Mouse (Mus musculus) mouse embryonic stem cell (cell line): ENCODE data around the gene Ndufs8.
"Not testable (repeated sequence)": the region's sequence is repeated elsewhere in the genome, so short reads cannot be mapped to it uniquely, and the experiment has no call there.

Source experiments
- in situ Hi-C, 2 experiments: fragments of 300-500 bp; cut with MboI; formaldehyde crosslinking; loops; 1 replicate in 1 of 2; 3 replicates in 1 of 2; pipeline ENCODE4 v1.14.3; 2019 to 2020; ENCODE audit warnings: low sequenced_read_pairs in 2 of 2, low pct_unique_long_range_greater_than_20kb in 1 of 2, mixed read lengths in 1 of 2; ENCODE audit not compliant: unreplicated experiment in 1 of 2

The Ndufs8 gene

GRCm38 (mm10) chr19:3912337-3913204, at the start of gene Ndufs8:
Ndufs8 (minus strand) TSS chr19:3912774.
- in situ Hi-C loops = no loop called here

GRCm38 (mm10) chr19:3961805-3962204, 49.2 kb upstream of the Ndufs8 start:
- in situ Hi-C loops = not testable (repeated sequence)

DNA sequence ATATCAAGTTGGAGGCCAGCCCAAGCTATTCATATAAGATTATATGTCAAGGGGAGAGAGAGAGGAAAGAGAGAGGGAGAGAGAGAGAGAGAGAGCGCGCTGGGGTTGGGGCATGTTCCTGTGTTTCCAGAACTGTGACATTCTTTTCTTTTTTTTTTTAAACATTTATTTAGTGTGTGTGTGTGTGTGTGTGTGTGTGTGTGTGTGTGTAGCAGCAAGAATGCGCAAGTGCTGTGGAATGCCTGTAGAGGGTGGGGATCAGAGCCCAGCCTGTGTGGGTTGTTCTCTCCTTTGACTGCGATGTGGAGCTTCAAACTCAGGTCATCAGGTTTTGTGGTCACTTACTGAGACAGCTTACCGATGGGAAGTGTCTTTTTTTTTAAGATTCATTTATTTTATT, 47.6 kb upstream of the Ndufs8 start:
- in situ Hi-C loops = no loop called here

- in situ Hi-C loops = no loop called here
Measured at GRCm38 (mm10) chr19:3959030-3959429, 46.5 kb upstream of the Ndufs8 start.

DNA sequence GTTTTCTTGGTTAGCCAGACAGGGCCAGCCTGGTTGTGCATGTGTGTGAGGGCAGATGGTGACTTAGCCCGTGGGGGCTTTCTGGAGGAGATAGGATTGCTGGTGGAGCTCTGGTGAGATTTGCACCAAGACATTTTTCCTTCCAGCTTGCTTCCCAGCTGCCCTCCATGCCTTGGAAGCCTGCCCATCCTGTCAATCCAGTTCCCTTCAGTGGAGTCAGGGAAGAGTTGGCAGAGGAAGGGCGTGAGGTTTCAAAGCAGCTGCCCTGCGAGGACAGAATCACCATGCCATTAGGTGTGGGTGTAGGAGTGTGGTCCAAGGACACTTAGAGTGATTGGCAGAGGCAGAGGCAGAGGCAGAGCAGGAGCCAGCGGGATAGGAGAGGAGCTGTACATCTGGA, 45.9 kb upstream of the Ndufs8 start, which contains the start of gene Aldh3b3:
Aldh3b3 (plus strand) TSS at position 176 of the 400 bp plus-strand sequence.
- in situ Hi-C loops = no loop called here

DNA sequence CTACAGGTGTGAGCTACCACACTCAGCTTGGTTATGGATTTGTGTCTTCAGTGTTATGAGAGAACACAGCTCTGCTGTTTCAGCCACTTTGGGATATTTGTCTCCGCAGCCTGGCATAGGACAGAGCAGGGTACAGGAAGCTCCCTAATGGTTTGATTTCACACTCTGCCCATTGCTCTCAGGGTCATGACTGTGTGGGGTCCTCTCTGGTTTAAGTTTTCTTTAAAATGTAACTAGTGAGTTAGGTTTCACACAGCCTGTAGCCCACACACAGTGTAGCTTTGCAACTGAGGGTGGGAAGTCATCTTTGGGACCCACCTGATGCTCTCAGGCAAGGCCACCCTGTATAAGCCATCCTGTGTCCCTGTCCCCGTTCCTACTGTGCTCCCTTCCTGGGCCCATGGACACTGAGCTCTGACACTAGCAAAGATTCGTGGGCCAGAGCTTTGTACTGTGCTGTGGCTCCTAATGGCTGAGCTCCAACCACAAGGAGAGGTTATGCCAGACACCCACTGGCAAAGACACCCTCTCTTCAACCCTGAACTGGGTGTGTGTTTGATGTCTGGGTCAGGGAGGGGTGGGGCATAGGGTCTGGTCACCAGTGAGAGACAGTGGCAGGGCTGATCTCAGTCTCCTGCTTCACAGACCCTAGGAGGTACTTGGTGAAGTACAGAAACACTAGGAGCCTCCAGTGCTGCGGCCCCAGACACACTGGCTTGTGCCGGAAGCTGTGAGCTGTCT, 44.9 kb upstream of the Ndufs8 start:
- in situ Hi-C loops = not testable (repeated sequence)

GRCm38 (mm10) chr19:3955804-3956203, 43.2 kb upstream of the Ndufs8 start:
- in situ Hi-C loops = no loop called here

GRCm38 (mm10) chr19:3955033-3955432, 42.5 kb upstream of the Ndufs8 start:
- in situ Hi-C loops = no loop called here

GRCm38 (mm10) chr19:3952099-3952498, 39.5 kb upstream of the Ndufs8 start:
- in situ Hi-C loops = no loop called here

GRCm38 (mm10) chr19:3951461-3951860, 38.9 kb upstream of the Ndufs8 start:
- in situ Hi-C loops = no loop called here

GRCm38 (mm10) chr19:3950331-3950730, 37.8 kb upstream of the Ndufs8 start:
- in situ Hi-C loops = no loop called here

DNA sequence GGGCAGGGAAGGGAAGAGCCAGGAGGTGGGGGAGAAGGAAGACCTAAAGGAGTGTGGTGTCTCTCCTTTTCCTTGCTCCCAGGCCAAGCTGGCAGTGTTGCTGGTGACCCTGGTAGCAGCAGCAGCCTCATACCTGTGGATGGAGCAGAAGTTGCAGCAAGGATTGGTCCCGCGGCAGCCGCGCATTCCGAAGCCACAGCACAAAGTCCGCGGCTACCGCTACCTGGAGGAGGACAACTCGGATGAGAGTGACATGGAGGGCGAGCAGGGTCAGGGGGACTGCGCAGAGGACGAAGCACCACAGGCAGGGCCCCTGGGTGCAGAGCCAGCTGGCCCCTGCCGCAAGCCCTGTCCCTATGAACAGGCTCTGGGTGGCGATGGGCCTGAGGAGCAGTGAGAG, 36.0 kb upstream of the Ndufs8 start:
- in situ Hi-C loops = no loop called here

- in situ Hi-C loops = no loop called here
Measured at GRCm38 (mm10) chr19:3947813-3948212, 35.2 kb upstream of the Ndufs8 start.

DNA sequence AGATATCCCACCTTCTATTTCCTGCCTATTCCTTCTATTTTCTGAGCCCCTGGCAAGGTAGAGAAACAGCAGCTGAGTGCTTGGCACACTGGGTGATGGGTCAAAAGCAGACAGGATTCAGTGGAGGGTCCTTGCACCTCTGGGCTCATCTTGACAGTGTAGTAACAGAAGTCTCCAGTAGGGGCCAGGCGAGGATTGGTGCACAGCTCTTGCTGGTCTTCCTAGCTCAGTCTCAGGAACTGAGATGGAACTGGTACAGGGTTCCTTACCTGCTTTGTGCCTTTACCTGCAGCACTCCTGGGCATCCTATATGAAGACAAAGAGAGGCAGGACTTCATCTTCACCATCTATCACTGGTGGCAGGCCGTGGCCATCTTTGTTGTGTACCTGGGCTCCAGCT, 34.1 kb upstream of the Ndufs8 start:
- in situ Hi-C loops = no loop called here

DNA sequence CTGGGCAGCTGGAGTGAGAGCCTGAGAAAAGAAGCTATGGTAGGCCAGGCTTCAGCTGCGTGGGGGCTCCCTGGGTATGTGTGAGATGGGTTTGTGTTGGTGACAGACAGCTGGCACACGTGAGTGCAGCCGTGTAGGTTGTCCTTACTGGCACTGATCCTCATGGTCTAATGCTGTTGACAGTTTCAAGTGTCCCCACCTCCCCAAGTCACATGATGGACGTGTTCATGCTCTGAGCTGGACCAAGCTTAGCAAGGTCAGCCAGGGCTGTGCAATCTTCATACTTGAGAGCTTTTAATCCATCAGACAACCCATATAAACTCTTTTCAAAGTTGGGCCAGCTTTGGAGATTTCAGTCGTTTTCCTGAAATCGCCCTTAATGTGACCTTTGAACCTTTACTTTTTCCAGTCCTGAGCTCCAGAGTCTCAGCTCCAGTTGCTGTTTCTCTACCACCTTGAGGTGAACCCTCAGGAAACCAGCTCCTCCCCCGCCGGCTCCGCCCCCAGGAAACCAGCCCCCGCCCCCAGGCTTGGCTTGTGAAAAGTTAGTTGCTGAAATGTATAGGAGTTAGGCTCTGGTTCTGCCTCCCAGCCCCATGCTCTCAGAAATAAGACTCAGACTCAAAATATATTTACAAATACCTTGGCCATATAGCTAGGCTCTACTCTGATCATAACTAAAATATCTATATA, 33.4 kb upstream of the Ndufs8 start:
- in situ Hi-C loops = no loop called here

DNA sequence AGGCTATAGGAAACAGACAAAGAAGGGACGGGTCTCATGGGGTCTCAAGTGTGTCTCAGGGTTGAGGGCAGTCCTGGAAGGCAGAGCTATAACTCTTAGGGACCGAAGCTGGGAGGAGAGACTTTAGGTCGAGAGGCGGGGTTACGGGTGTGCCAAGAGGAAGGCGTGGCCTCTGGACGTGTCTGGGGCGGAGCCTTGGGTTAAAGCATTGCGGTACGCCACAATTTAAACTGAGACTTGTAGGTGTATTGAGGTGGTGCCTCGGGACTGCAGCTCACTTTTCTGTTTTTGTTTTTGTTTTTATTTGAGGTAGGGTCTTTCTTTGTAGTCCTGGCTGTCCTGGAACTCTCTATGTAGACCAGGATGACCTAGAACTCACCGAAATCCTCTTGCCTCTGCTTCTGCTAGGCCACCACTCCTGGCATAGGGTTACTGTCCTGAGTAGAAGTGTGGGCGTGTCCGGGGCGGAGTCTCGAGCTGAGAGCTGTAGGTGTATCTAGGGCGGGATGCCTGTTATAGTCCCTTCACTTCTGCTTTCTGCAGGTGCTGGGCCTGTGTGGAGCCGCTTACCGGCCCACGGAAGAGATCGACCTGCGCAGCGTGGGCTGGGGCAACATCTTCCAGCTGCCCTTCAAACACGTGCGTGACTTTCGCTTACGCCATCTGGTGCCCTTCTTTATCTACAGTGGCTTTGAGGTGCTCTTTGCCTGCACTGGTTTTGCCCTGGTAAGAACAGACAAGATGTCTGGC, 30.6 kb upstream of the Ndufs8 start:
- in situ Hi-C loops = no loop called here

- in situ Hi-C loops = no loop called here
Measured at GRCm38 (mm10) chr19:3942315-3942714, 29.7 kb upstream of the Ndufs8 start.
